Mouse (Mus musculus) gastrocnemius, postnatal 10 days (tissue): ENCODE results near the gene Asb6. TPM values are rescaled to one million over a fixed set of nuclear protein-coding genes. Genes with fewer than 3 reads are reported as not detected.
A peak's percentile ranks its signal among the peaks of the same experiment; 100 is the strongest.

Source experiments
- DNase-seq: peaks from one replicate; pipeline ENCODE4 v3.0.0; 2021; ENCODE audit warnings: mixed read lengths
- total RNA-seq, 2 experiments: library from RNA; stranded (reverse); gene quantifications; 2 replicates each; pipeline ENCODE4 v1.2.3; 2021

Gene Asb6
- total RNA-seq, 2 experiments from 2014 or later = 8.9 to 9.0 TPM

DNA sequence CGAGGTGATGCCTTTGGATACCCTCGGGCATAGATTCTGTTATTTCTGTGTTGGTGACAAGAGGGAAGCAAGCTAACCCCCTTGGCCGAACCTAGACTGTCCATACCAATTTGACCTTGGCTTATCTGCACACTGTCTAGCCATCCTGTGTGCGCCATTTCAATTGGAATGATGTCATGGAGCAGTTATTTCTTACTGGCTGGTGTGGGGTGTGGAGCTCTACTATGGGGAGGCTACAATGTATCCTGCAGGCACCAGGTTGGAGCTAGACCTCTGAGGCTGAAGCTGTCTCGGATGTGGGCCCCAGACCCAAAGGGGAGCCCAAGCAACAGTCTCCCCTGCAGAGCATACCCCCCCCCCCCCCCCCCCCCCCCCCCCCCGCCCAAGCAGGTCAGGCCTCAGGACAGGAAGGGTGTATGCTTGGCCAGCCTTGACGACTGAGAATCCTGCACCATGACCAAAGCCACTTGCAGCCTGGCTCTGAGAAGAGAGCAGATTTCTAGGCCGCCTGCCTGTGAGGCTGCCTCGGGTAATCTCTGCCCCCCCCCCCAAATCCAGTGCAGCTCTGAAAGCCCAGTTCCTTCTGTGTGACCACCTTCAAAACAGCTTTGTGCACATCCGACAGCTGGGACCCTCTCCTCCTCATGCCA is 4.4 kb upstream of the Asb6 start, which contains the start of gene Prrx2:
Gene Prrx2 (plus strand): TSS at position 600 of the 650 bp plus-strand sequence.
- DNase-seq = no peak

DNA sequence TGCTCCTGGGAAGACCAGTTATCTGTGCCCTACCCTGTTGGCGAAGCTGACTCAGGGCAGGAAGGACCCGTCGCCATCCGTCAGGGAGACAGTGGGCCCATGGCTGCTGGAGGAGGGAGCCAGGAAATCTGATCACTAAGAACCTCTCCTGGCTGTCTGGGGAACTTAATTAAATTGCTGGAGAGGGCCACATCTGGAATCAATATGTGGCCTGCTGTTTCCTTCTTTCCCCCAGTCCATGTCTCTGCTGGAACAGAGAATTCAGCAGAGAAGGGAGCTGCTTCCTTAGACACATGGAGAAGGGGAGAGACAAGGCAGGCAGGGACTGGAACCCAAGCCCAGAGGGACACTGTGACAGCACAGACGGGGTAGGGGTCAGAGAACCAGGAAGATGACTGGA is 3.5 kb upstream of the Asb6 start:
- DNase-seq = no peak

DNA sequence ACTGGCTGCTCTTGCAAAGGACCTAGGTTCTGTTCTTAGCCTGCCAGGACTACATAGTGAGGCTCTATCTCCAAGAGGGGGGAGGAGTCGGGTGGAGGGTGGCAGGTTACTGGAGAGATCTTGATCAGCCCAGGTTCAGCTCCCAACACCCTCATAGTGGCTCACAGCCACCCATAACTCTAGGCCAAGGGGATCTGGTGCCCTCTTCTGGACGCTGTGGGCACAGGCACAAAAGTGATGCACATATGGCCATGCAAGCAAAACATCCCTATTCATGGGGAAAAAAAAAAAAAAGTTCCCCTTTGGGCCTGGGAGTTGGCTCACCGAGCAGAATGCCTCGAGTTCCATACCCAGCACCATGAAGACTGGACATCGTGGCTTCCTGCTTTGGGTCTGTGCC is 818 bp downstream of the Asb6 start:
- DNase-seq = no peak

DNA sequence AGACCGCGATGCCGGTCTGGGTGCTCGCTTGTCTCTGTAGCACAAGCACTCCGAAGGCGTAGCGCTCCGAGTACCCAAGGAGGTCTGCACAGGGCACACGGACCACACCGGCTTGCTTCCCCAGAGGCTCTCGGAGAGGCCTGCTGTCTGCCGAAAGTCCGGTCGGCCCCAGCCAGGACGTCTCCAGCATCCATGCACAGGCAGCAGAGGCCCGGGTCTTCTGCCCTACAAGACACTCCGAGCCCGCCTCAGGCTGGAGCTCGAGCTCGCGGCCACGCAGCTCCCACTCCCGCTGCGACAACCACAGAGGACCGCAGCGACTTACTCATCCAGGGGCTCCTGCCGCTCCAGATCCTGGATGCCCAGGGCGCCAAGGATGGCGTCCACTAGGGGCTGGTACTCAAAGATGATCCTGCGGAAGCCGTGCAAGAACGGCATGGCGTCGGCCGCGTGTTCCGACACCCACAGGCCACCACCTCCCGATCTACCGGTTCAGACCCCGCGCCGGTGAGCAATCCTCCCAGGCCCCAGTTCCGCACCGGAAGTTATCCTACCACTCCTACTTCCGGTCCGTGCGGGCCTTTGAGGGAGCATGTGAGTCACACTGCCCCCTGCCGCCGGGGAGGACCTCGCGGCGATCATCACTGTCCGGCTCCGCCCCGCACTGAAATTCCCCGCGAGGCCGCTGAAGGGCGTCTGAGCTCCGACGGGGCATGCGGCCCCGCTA is 2.2 kb downstream of the Asb6 start:
- peak; percentile 99 for DNase-seq

DNA sequence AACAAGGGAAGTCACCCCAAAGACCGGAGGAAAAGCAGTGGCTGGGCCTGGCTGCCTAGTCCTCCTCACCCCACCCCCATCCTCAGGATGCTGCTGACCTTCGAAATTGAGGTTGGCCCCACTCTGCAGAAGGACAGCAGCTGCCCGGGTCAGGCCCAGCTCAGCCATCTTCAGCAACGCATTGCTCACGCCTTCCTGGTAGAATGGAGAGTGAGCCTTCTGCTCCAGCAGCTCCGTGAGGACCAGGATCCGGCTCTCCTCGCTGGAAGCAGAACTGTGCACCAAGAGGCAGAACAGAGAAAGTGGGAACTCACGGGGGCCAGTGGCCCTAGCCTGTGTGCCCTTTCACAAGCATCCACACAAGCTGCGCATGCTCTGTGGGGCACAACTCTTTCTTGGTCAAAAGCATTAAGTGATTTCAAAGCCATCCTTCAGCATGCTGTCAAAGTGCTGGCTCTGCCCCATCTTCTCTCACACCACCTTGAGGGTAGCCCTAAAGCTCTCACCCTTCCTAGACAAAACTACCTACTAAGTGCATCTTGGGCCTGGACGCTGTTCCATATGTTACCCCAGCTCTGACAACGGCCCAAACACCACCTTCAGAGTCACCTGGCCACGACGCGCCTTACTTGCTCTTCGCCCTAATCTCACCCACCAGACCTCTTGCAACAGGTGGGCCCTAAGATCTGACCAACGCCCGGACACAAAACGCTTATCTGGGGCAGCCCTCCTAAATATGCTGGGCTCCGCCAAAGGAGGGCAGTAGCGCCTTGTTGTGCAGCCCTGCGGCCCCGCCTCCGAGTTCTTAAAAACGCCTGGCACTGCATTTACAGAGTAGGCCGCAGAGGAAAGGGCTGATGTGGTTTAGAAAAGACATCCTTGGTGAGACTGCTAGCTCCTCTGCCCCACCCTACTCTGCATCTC is 3.0 kb downstream of the Asb6 start:
- peak; percentile 45 for DNase-seq

DNA sequence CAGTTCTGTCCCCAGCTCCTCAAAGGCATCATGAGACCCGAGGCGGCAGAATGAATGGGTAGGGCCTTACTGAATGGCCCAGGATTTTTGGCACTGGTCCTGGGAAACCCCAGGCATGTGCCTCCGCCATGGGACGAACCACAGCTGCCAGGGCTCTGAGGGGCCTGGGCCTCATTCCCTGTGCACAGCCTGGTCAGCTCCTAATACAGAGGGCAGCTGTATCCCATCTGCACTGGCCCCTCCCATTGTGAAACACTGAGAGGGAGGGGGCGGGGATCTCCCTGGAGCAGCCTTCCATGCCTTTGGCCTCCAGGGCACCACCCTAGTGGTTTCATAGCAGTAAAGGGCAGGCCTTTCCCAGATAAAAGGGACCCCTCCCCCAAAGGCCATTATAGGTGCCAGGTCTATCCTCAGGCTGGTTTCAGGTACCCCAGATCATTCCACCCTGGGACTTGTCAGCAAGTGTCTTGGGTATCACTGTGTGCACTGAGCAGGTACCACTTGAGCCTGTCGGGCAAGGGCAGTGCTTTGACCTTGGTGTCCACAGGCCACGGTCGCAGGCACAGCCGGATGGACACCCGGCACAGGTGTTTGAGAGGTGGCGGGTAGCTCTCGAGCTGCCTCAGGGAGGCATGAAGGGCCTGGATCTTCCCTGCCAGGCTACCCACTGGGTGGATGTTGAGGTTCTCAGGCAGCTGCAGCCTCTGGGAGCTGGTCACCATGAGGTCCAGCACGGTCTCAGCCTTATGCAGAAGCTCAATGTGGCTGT is 6.6 kb downstream of the Asb6 start:
- DNase-seq = peak; percentile 58

DNA sequence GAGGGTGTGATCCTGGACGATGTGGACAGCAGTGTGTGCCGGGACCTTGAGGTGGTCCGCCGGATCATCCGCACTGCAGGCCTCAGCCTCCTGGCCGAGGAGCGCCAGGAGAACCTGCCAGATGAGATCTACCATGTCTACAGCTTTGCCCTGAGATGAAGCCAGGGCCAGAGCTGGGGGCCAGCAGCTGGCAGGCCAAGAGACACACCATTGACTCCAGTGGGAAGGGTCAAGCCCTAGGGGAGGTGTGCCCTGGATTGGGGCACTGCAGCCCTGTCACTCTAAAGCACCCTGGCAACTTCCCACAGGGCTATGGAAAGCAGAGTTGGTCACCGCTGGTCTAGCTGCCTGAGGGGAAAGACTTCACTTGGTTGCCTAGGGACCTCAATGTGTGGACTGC is 7.7 kb downstream of the Asb6 start:
- no peak for DNase-seq

DNA sequence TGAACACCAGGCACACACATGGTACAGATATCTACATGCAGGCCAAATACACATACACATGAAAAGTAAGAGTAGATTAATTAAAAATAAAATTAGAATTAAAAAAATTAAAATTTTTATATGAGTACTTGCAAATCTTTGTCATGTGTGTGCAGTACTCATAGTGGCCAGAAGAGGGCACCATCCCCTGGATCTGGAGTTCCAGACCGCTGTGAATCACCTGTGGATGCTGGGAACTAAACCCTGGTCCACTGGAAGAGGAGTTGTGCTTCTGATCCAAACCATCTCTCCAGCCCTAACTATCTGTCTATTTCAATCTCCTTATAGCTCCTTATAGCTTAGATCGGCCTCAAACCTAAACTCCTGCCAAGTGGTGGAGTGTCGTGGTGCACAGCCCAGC is 9.1 kb downstream of the Asb6 start:
- no peak for DNase-seq

DNA sequence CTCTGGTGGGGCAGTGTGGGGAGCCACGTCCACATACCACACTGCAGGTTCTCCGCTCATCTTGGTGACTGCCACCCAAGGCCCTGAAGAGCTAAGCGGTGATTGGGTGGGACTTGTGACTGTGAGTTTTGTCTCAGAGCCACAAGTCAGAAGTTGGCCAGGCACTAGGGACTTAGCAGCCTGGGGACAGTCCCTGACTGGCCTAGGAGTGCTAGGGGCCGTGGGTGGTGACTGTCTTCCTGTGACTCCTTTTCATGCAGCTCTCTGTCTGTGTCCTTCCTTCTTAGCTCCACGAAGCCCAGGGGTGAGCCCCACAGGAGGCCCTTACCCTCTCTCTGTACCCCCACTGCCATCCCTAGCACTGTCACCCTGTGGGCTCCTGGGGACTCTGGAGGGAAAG is 10.3 kb downstream of the Asb6 start:
- DNase-seq = no peak

DNA sequence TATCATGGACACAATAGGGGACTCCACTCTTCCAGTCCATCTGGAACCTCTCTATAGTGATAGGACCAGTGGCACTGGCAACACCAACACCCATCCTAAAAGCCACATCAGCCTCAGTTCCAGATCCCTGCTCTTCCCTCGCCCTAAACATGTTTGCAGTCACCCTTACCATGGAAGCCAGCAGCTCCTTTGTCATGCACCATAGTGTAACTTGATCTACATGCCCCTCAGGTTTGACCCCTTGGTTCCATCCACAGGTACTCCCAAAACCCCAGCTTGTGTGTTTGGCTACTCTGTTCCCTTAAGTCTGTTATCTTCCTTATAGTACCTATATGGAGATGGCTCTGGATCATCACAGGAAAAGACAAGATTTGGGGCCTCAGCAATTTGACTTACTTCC is 13.8 kb downstream of the Asb6 start:
- DNase-seq = no peak

DNA sequence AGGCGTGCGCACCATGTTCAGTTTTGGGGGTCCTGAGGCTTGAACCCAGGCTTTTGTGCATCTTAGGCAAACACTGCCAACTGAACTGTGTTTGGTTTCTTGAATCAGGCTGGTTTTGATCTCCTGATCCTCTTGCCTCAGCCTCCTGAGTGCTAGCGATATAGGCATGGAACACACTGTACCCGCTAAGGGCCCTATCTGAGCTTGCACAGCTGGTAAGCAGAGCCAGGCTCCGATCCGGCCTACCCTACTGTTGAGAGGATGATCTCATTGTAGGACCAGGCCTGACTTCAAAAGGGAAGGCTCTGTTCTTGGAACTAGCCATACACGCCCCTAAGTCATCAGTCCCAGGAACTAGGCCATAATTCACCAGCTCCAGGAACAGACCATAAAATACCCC is 19.6 kb downstream of the Asb6 start:
- no peak for DNase-seq

DNA sequence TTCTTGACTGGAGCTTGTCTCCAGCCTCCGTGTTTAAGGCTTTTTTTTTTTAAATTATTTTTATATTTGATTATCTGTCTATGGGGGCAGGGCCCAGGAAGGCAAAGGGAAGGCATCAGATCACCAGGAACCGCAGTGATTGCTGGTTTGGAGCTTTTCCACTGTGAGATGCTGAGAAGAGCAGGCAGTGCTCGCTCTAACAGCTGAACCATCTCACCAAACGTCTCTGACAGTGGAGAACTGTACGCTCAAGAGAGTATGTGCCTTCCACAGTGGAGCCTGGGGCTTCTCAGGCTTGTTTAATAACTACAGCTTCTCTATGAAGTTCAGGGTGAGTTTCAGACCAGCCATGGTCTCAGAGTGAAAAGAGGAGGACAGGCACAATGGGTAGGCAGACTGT is 20.6 kb downstream of the Asb6 start:
- DNase-seq = no peak

DNA sequence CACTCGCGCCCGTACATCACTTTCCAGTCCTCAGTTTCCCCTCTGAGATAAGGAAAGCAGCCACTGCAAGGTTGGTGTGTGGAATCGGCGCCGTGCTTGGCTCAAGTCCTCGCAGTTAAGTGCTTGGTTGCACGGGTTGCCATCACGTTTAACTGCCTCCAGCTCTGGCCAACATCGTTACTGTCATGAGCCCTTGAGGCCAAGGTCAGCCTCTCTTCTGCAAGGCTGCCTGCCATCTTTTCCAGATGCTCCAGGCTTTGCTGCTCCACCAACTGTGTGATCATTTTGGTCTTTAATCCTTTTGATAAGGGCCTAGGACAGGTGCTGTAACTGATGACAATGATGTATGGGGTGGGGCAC is 21.9 kb downstream of the Asb6 start:
- peak; percentile 18 for DNase-seq

DNA sequence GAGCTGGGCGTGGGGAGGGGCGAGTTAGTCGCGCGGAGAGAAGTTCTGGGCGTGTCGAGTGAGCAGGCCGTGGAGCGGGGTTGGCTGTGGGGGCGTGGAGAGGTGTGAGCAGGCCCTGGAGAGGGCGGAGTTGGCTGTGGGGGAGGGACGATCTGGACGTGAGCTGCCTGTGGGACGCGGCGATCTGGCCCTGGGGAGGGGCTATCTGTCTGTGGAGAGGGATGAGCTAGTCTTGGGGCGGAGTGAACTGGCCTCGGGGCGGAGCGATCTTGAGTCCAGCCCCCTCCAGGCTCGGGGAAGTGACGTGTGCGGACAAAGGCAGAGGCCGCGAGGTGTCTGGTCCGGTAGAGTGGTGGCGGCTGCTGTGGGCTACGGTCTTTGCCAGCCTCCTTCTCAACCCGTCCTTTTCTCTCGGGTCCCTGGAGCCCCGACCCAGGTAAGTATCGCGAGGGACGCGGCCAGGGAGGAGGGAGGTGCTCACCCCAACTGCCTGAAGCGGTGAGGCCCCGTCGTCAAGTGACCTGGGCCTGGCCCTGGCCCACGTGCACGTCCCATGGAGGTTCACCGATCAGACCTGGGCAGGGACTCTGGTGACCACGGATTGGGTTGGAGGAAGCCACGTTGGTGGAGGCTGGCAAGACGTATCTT is 22.4 kb downstream of the Asb6 start, which contains the start of gene Ntmt1:
Gene Ntmt1 (plus strand): TSS at position 179 of the 648 bp plus-strand sequence.
- DNase-seq = peak; percentile 98

DNA sequence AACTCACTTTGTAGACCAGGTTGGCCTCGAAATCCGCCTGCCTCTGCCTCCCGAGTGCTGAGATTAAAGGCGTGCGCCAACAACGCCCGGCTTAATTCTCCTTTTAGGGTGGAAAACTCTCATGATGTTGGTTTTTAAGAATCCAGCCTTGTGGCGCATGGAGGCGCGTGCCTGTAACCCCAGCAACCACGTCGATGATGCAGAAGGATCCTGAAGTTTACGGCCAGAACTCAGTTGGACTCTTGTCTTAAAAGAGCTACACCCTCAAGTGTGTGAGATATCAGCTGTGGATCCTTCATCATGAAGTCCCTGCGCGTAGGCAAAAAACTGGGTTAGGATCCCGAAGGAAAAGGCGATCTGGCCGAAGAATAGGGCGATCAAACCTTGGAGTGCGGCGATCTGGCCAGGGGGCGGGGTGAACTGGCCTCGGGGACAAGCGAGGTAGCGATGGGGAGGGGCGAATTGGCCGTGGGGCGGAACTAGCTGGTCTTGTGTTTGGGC is 22.9 kb downstream of the Asb6 start:
- DNase-seq = no peak

DNA sequence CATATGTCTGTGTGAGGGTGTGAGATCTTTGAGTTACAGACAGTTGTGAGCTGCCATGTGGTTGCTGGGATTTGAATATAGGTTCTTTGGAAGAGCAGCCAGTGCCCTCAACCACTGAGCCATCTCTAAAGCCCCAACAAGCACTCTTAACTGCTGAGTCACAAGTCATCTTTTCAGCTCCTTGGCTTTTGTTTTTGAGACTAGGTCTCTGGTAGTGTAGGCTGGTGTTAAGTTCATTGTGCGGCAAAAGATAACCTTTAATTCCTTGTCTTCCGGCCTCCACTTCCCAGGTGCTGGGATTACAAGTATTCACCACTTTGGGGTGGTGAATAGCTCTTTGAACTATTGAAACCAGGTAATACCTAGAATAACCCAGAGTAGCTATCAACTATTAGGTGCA is 24.1 kb downstream of the Asb6 start:
- no peak for DNase-seq

DNA sequence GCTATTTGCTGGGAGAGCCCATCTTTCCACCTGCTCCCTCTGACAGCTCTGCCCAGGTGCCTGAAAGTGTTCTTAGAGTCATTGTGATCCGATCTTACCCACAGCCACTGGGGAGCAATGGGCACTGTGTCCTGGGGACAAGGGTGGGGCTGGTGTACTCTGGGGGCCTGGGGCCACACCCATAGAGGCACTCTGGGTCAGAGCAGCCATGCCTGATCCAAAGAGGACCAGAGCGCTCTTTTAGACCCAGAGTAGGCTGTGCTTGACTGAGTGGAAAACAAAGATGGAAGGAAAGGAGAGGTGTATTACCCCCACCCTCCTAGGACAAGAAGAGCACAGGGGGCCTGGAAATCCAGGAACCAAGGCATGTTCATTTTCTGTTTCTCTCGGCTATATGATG is 26.5 kb downstream of the Asb6 start, which contains the start of gene 1700001O22Rik:
Gene 1700001O22Rik (minus strand): TSS at position 58 of the 400 bp plus-strand sequence.
- DNase-seq = no peak

DNA sequence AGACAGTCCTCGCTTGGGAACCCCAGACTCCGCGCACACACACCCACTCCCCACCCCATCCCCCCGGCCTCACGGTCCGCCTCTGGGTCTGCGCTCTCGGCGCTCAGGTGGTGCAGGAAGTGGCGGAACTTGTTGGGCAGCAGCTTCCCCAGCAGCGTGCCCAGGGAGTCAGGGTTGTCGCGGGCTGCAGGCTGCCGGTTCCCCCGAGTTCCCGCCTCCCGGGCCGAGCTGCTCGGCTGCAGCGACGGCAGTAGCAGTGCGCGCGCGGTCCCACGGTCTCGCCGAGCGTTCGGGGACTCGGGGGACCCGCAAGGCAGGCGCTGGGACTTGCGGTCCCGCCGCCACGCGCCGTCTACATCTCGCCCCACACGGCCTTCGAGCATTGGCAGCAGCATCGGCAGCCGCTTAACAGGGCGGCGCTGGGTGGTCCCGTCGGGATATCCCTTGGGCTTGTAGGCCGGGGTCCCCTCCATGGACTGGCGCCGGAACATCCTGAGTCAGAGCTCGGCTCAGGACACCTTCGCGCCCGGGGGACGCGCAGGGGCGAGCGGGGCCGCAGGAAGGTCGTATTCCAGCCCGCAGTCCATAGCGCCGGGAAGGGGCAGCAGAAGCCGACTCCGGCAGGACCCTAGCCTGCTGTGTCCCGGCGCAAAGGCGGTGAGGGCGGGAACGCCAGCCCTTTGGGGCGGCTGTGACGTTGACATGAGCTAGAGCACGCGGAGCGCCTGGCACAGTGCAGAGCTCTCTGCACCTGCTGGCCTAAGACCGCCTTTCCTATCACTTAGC is 28.9 kb downstream of the Asb6 start:
- DNase-seq = peak; percentile 43

DNA sequence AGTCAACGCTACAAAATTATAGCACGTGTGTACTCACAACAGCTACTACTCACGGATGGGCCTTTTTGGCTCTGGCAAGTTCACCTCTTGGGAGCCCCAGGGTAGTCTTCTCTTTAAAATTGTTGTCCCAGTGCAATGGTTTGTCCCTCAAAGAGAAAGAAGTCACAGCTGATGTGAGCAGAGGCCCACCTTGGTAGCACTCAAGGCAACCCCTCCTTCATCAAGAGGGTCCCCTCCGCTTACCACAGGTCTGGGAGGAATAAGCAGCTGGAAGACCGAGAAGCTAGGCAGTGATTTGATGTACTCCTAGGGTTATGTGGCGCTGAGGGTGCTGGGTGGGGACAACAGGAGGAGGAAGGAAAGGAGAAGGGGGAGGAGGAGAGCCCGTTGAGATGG is 29.5 kb downstream of the Asb6 start:
- DNase-seq = no peak

DNA sequence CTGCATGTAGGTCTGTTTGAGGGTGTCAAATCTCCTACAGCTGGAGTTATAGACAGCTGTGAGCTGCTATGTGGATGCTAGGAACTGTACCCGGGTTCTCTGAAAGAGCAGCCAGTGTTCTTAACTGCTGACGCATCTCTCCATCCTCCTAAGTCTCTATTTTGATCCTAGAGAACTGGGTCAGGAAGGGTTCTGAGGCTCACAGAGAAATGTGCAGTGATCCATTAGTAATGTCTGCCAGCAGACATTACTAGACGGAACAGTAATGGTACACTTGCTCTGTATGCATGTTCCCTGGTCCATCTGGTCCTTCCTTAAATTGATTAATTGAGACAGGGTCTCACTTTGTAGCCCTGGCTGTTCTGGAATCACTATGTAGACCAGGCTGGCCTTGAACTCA is 30.7 kb downstream of the Asb6 start:
- no peak for DNase-seq

DNA sequence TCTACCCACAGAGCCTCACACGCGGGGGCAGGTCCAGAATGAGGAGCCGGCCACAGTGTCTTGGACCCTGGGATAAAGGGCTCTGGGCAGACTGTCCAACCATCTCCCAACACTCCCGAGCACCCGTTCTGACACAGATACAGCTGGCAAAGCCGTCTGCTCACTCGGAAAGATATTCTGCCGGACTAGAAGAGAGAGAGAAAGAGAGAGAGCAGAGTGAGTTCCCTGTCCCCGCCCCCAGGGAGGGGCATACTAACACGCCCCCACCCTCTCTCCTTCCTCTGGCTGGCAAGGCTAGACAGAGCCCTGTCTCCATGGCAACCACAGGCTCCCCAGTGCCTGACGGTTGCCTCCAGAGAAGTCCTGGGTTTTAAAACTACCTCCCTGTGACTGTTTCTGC is 33.8 kb downstream of the Asb6 start:
- peak; percentile 61 for DNase-seq
